Mouse (Mus musculus): ENCODE data around the gene Trpm7. TPM values are rescaled to one million over a fixed set of nuclear protein-coding genes. Genes with fewer than 3 reads are reported as not detected.

Trpm7 gene
- polyA plus RNA-seq, 1 experiment from 2014 or later, result 41.3 TPM

GRCm38 (mm10) chr2:126801980-126802379 lies 74.0 kb downstream of the Trpm7 start:
- no peaks in the 10 kb centered on the region for H3K27me3 ChIP-seq
- ATAC-seq, result no peak
- no peak overlapping the region for H3K27ac ChIP-seq

GRCm38 (mm10) chr2:126798455-126798854 lies 77.6 kb downstream of the Trpm7 start:
- Histone ChIP-seq H3K27ac (no peak overlapping the region), H3K4me2 (replicated peaks) (no peak overlapping the region), H3K9ac (replicated peaks) (no peak overlapping the region), H3K9me3 (no peaks in the 10 kb centered on the region), H3K4me3 (replicated peaks) (no peak overlapping the region), H3K4me1 (replicated peaks) (no peaks in the 10 kb centered on the region), H3K27me3 (no peaks in the 10 kb centered on the region), H3K36me3 (peaks cover 63% of the 10 kb centered on the region)
- WGBS, result 90% methylated on average over 5 of the region's 5 CpGs
- ATAC-seq, result no peak

More at GRCm38 (mm10) chr2:126801980-126802379, 74.0 kb downstream of the Trpm7 start:
- Histone ChIP-seq H3K4me2 (replicated peaks) (no peak overlapping the region), H3K36me3 (peaks cover 57% of the 10 kb centered on the region), H3K4me1 (replicated peaks) (no peaks in the 10 kb centered on the region), H3K9me3 (no peaks in the 10 kb centered on the region), H3K9ac (replicated peaks) (no peak overlapping the region), H3K4me3 (replicated peaks) (no peak overlapping the region)
- 98% methylated on average over 3 of the region's 3 CpGs for WGBS

- H3K4me1 ChIP-seq (replicated peaks), result no peaks in the 10 kb centered on the region
- H3K9me3 ChIP-seq, result no peaks in the 10 kb centered on the region
- H3K36me3 ChIP-seq, result peaks cover 73% of the 10 kb centered on the region
- H3K4me3 ChIP-seq (replicated peaks), result no peak overlapping the region
- no peak for ATAC-seq
- no peaks in the 10 kb centered on the region for H3K27me3 ChIP-seq
- no peak overlapping the region for H3K27ac ChIP-seq
- H3K4me2 ChIP-seq (replicated peaks), result no peak overlapping the region
- WGBS, result 93% methylated on average over 3 of the region's 3 CpGs
- no peak overlapping the region for H3K9ac ChIP-seq (replicated peaks)
These were observed 80.3 kb downstream of the Trpm7 start for GRCm38 (mm10) chr2:126795708-126796107.

- no peak for ATAC-seq
- 86% methylated on average over 5 of the region's 5 CpGs for WGBS
- no peaks in the 10 kb centered on the region for H3K4me1 ChIP-seq (replicated peaks)
- no peak overlapping the region for H3K27ac ChIP-seq
- H3K4me3 ChIP-seq (replicated peaks), result no peak overlapping the region
- H3K36me3 ChIP-seq, result peaks cover 60% of the 10 kb centered on the region
- no peak overlapping the region for H3K4me2 ChIP-seq (replicated peaks)
- no peaks in the 10 kb centered on the region for H3K27me3 ChIP-seq
- no peaks in the 10 kb centered on the region for H3K9me3 ChIP-seq
- no peak overlapping the region for H3K9ac ChIP-seq (replicated peaks)
These were observed 83.4 kb downstream of the Trpm7 start for GRCm38 (mm10) chr2:126792611-126793010.

GRCm38 (mm10) chr2:126787721-126788342 lies 88.2 kb downstream of the Trpm7 start:
- no peak for ATAC-seq
- H3K4me2 ChIP-seq (replicated peaks), result no peak overlapping the region
- peaks cover 22% of the 10 kb centered on the region for H3K36me3 ChIP-seq
- WGBS, result 51% methylated on average over 9 of the region's 9 CpGs
- no peak overlapping the region for H3K4me3 ChIP-seq (replicated peaks)
- no peaks in the 10 kb centered on the region for H3K4me1 ChIP-seq (replicated peaks)
- no peaks in the 10 kb centered on the region for H3K9me3 ChIP-seq
- H3K27me3 ChIP-seq, result no peaks in the 10 kb centered on the region
- H3K9ac ChIP-seq (replicated peaks), result no peak overlapping the region
- no peak overlapping the region for H3K27ac ChIP-seq

- H3K4me1 ChIP-seq (replicated peaks), result no peaks in the 10 kb centered on the region
- no peak within 1 kb of the TSS for H3K4me2 ChIP-seq (replicated peaks)
- H3K27me3 ChIP-seq, result no peaks in the 10 kb centered on the region
- no peaks in the 10 kb centered on the region for H3K9me3 ChIP-seq
- no peak for ATAC-seq
- WGBS, result 57% methylated on average over 4 of the region's 4 CpGs
- H3K4me3 ChIP-seq (replicated peaks), result no peak within 1 kb of the TSS
- no peak within 1 kb of the TSS for H3K27ac ChIP-seq
- H3K9ac ChIP-seq (replicated peaks), result no peak within 1 kb of the TSS
- no peaks in the 10 kb centered on the region for H3K36me3 ChIP-seq
These were observed 92.7 kb downstream of the Trpm7 start, which contains the start of gene Usp50 for GRCm38 (mm10) chr2:126783370-126783769. Gene Usp50, minus strand, starts transcription at chr2:126783470.

- WGBS, result 84% methylated on average over 3 of the region's 3 CpGs
- no peak overlapping the region for H3K9ac ChIP-seq (replicated peaks)
- H3K4me3 ChIP-seq (replicated peaks), result no peak overlapping the region
- H3K27me3 ChIP-seq, result no peaks in the 10 kb centered on the region
- ATAC-seq, result no peak
- no peaks in the 10 kb centered on the region for H3K4me1 ChIP-seq (replicated peaks)
- H3K9me3 ChIP-seq, result no peaks in the 10 kb centered on the region
- no peak overlapping the region for H3K27ac ChIP-seq
- no peaks in the 10 kb centered on the region for H3K36me3 ChIP-seq
- no peak overlapping the region for H3K4me2 ChIP-seq (replicated peaks)
These were observed 93.6 kb downstream of the Trpm7 start for GRCm38 (mm10) chr2:126782433-126782832.

- no peak overlapping the region for H3K4me2 ChIP-seq (replicated peaks)
These were observed 94.6 kb downstream of the Trpm7 start for GRCm38 (mm10) chr2:126781478-126781877.

GRCm38 (mm10) chr2:126780286-126780685 lies 95.7 kb downstream of the Trpm7 start:
- no peaks in the 10 kb centered on the region for H3K9me3 ChIP-seq
- ATAC-seq, result no peak
- H3K4me2 ChIP-seq (replicated peaks), result no peak overlapping the region
- WGBS, result 88% methylated on average over 10 of the region's 10 CpGs
- H3K36me3 ChIP-seq, result no peaks in the 10 kb centered on the region
- no peak overlapping the region for H3K27ac ChIP-seq
- no peaks in the 10 kb centered on the region for H3K27me3 ChIP-seq
- H3K9ac ChIP-seq (replicated peaks), result no peak overlapping the region
- H3K4me3 ChIP-seq (replicated peaks), result no peak overlapping the region
- H3K4me1 ChIP-seq (replicated peaks), result no peaks in the 10 kb centered on the region

More at GRCm38 (mm10) chr2:126781478-126781877, 94.6 kb downstream of the Trpm7 start:
- no peak for ATAC-seq
- Histone ChIP-seq H3K27me3 (no peaks in the 10 kb centered on the region), H3K4me3 (replicated peaks) (no peak overlapping the region), H3K9me3 (no peaks in the 10 kb centered on the region), H3K36me3 (no peaks in the 10 kb centered on the region), H3K27ac (no peak overlapping the region), H3K9ac (replicated peaks) (no peak overlapping the region), H3K4me1 (replicated peaks) (no peaks in the 10 kb centered on the region)
- 86% methylated on average over 1 of the region's 1 CpGs for WGBS

GRCm38 (mm10) chr2:126778806-126779205 lies 97.2 kb downstream of the Trpm7 start:
- H3K4me3 ChIP-seq (replicated peaks), result no peak overlapping the region
- no peaks in the 10 kb centered on the region for H3K4me1 ChIP-seq (replicated peaks)
- H3K4me2 ChIP-seq (replicated peaks), result no peak overlapping the region
- H3K27ac ChIP-seq, result no peak overlapping the region
- WGBS, result 87% methylated on average over 4 of the region's 4 CpGs
- H3K27me3 ChIP-seq, result no peaks in the 10 kb centered on the region
- H3K9ac ChIP-seq (replicated peaks), result no peak overlapping the region
- no peaks in the 10 kb centered on the region for H3K36me3 ChIP-seq
- ATAC-seq, result no peak
- H3K9me3 ChIP-seq, result no peaks in the 10 kb centered on the region

- Histone ChIP-seq H3K36me3 (no peaks in the 10 kb centered on the region), H3K9ac (replicated peaks) (no peak overlapping the region), H3K27ac (no peak overlapping the region), H3K4me2 (replicated peaks) (no peak overlapping the region), H3K4me1 (replicated peaks) (no peaks in the 10 kb centered on the region), H3K27me3 (no peaks in the 10 kb centered on the region), H3K4me3 (replicated peaks) (no peak overlapping the region), H3K9me3 (no peaks in the 10 kb centered on the region)
- 62% methylated on average over 1 of the region's 1 CpGs for WGBS
- no peak for ATAC-seq
These were observed 99.6 kb downstream of the Trpm7 start for GRCm38 (mm10) chr2:126776416-126776815.

GRCm38 (mm10) chr2:126775951-126776350 lies 100.1 kb downstream of the Trpm7 start:
- no peaks in the 10 kb centered on the region for H3K36me3 ChIP-seq
- ATAC-seq, result no peak
- WGBS, result 76% methylated on average over 4 of the region's 4 CpGs

GRCm38 (mm10) chr2:126772217-126772616 lies 103.8 kb downstream of the Trpm7 start:
- Histone ChIP-seq H3K9ac (replicated peaks) (no peak overlapping the region), H3K9me3 (no peaks in the 10 kb centered on the region), H3K4me2 (replicated peaks) (no peak overlapping the region), H3K4me1 (replicated peaks) (no peaks in the 10 kb centered on the region), H3K36me3 (no peaks in the 10 kb centered on the region), H3K4me3 (replicated peaks) (no peak overlapping the region), H3K27ac (no peak overlapping the region), H3K27me3 (no peaks in the 10 kb centered on the region)
- ATAC-seq, result no peak
- WGBS, result 96% methylated on average over 5 of the region's 5 CpGs

More at GRCm38 (mm10) chr2:126775951-126776350, 100.1 kb downstream of the Trpm7 start:
- no peak overlapping the region for H3K9ac ChIP-seq (replicated peaks)
- H3K4me1 ChIP-seq (replicated peaks), result no peaks in the 10 kb centered on the region
- no peaks in the 10 kb centered on the region for H3K27me3 ChIP-seq
- no peaks in the 10 kb centered on the region for H3K9me3 ChIP-seq
- no peak overlapping the region for H3K4me3 ChIP-seq (replicated peaks)
- H3K27ac ChIP-seq, result no peak overlapping the region
- no peak overlapping the region for H3K4me2 ChIP-seq (replicated peaks)

Measured in midbrain, embryonic 13.5 days (tissue).